ENCODE assay signal across 1 mouse cellular context in the genomic region with DNA sequence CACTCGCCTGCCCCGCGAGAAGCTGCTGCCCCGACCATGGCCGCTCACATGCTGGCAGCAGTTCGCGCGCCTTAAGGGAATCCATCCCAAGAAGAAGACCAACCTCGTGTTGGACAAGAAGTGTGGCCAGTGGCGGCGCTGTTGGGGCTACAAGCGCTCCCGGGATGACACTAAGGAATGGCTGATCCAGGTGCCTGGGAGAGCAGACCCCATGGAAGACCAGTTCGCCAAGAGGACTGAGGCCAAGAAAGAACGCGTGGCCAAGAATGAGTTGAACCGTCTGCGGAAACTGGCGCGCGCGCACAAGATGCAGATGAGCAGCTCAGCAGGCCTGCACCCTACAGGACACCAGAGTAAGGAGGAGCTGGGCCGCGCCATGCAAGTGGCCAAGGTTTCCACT.
TF ChIP-seq lines count a peak whose summit lies in the region.

No protein-coding gene starts in this region.

TF ChIP-seq in MEL, 35 proteins besides CTCF, POLR2A, EP300 and RAD21:
- no peak for TF ChIP-seq ELF1 (IDR thresholded peaks at IDR 0.05; ENCODE audit: low read depth, low read length)
- no peak for TF ChIP-seq KAT2A (conservative IDR thresholded peaks at IDR 0.05; ENCODE audit: low read depth, low read length)
- no peak for TF ChIP-seq MAX (IDR thresholded peaks at IDR 0.05; ENCODE audit: low read length)
- no peak for TF ChIP-seq BHLHE40 (IDR thresholded peaks at IDR 0.05; ENCODE audit: borderline replicate concordance, low read depth, low read length)
- TF ChIP-seq HCFC1 (IDR thresholded peaks at IDR 0.05; ENCODE audit: low read depth, low read length) = no peak
- no peak for TF ChIP-seq MAZ (IDR thresholded peaks at IDR 0.05; ENCODE audit: low read depth, low read length)
